Mouse (Mus musculus) layer of hippocampus, postnatal 25 days (tissue): ENCODE data around the gene Car10. TPM values are rescaled to one million over a fixed set of nuclear protein-coding genes. Genes with fewer than 3 reads are reported as not detected.
A peak's percentile ranks its signal among the peaks of the same experiment; 100 is the strongest.

Source experiments
- DNase-seq, 2 experiments: peaks; one replicate each; pipeline ENCODE4 v3.0.0; 2022; ENCODE audit warnings: mixed read lengths in 2 of 2, low spot score in 1 of 2; ENCODE audit errors: extremely low spot score in 1 of 2
- total RNA-seq, 2 experiments: library from RNA; stranded (reverse); gene quantifications; 2 replicates each; pipeline ENCODE4 v1.2.3; 2021

Car10 gene
- total RNA-seq, 2 experiments from 2014 or later = 28.7 to 32.3 TPM

- no peak for DNase-seq
These were observed 461.3 kb downstream of the Car10 start for GRCm38 (mm10) chr11:93559118-93559517.

GRCm38 (mm10) chr11:93560570-93560969 lies 462.7 kb downstream of the Car10 start:
- no peak for DNase-seq

- no peak for DNase-seq
These were observed 464.6 kb downstream of the Car10 start for GRCm38 (mm10) chr11:93562330-93562865.

GRCm38 (mm10) chr11:93565756-93566155 lies 467.9 kb downstream of the Car10 start:
- peak in 1 of 2 experiments; percentile 30 for DNase-seq

- DNase-seq = no peak
These were observed 474.3 kb downstream of the Car10 start for GRCm38 (mm10) chr11:93571917-93572641.

GRCm38 (mm10) chr11:93577441-93577840 lies 479.6 kb downstream of the Car10 start:
- no peak for DNase-seq

- DNase-seq = no peak
These were observed 481.8 kb downstream of the Car10 start for GRCm38 (mm10) chr11:93579626-93580025.

- peak in 1 of 2 experiments; percentile 30 for DNase-seq
These were observed 483.5 kb downstream of the Car10 start for GRCm38 (mm10) chr11:93581326-93581725.

- DNase-seq = no peak
These were observed 490.0 kb downstream of the Car10 start for GRCm38 (mm10) chr11:93587788-93588187.

GRCm38 (mm10) chr11:93590652-93591051 lies 492.8 kb downstream of the Car10 start:
- DNase-seq = no peak

GRCm38 (mm10) chr11:93594033-93594432 lies 496.2 kb downstream of the Car10 start:
- DNase-seq = no peak

GRCm38 (mm10) chr11:93598175-93598574 lies 500.3 kb downstream of the Car10 start:
- no peak for DNase-seq

GRCm38 (mm10) chr11:93599755-93600154 lies 501.9 kb downstream of the Car10 start:
- DNase-seq = no peak

GRCm38 (mm10) chr11:93603575-93603974 lies 505.7 kb downstream of the Car10 start:
- no peak for DNase-seq

GRCm38 (mm10) chr11:93607111-93607510 lies 509.3 kb downstream of the Car10 start:
- DNase-seq = no peak

GRCm38 (mm10) chr11:93608716-93609115 lies 510.9 kb downstream of the Car10 start:
- DNase-seq = no peak

GRCm38 (mm10) chr11:93612071-93612470 lies 514.2 kb downstream of the Car10 start:
- DNase-seq = no peak

GRCm38 (mm10) chr11:93614851-93615250 lies 517.0 kb downstream of the Car10 start:
- DNase-seq = no peak

GRCm38 (mm10) chr11:93623605-93624004 lies 525.8 kb downstream of the Car10 start:
- no peak for DNase-seq

GRCm38 (mm10) chr11:93639410-93639809 lies 541.6 kb downstream of the Car10 start:
- no peak for DNase-seq

GRCm38 (mm10) chr11:93640954-93641353 lies 543.1 kb downstream of the Car10 start:
- DNase-seq = no peak

GRCm38 (mm10) chr11:93642331-93642730 lies 544.5 kb downstream of the Car10 start:
- DNase-seq = no peak
